Mouse (Mus musculus) retina, adult 2 months (tissue): Measurements from ENCODE around the gene Erbb3.
"Not testable (repeated sequence)": the region's sequence is repeated elsewhere in the genome, so short reads cannot be mapped to it uniquely, and the experiment has no call there.

ENCODE experiments used
- DNase-seq: peaks from one replicate; pipeline ENCODE4 v3.0.0-alpha.2; 2012; ENCODE audit warnings: low read depth, low spot score

Erbb3 gene

DNA sequence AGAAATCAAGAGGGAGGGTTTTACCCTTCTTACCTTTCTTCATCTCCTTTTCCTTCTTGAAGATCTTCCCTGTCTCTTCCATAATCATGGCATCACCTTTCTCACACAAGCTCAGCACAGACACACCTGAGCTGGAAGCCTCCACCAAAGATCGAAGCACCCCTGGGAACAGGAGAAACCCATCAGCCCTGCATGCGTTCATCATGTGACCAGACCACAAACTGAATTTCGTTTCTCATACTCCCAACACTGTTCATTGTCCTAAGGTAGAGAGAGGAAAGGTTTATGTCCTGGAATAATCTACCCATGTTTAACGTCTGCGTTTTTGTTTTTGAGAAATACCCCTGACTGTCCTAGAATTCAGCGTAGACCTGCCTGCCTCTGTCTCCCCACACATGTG is 25.9 kb downstream of the Erbb3 start:
- no peak for DNase-seq

DNA sequence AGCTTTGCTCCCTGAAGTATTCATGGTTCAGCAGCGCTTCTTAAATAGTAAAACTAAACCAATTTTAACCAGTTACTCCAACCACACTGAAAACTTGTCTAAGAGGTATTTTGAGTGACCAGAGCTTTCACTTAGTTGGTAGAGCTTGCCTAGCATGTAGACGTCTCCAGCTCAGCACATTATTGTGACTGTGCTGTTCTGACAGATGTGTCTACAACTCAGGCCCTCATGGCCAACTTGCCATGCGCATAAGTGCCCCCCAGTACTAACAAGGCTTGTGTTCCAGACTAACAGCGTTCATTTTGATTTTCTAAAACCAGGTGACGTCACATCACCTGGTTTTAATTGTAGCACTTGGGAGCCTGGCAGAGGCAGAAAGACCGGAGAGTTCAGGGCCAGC is 32.5 kb downstream of the Erbb3 start:
- DNase-seq = no peak

DNA sequence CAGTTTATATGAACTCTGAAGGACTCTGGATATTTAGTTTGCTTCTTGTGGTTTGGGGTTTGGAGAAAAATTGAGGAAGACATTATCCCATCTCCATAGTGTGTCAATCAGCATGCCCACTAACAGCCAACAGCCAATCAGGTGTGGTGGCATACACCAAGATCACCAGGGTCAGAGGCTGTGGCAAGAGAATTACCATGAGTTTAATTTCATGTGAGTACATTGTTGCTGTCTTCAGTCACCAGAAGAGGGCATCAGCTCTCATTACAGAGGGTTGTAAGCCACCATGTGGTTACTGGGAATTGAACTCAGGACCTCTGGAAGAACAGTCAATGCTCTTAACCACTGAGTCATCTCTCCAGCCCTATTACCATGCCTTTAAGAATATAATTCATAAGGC is 33.2 kb downstream of the Erbb3 start:
- DNase-seq = no peak

- not testable (repeated sequence) for DNase-seq
These were observed 33.9 kb downstream of the Erbb3 start for GRCm38 (mm10) chr10:128555567-128555966.

GRCm38 (mm10) chr10:128550144-128550823 is 39.2 kb downstream of the Erbb3 start:
- not testable (repeated sequence) for DNase-seq

DNA sequence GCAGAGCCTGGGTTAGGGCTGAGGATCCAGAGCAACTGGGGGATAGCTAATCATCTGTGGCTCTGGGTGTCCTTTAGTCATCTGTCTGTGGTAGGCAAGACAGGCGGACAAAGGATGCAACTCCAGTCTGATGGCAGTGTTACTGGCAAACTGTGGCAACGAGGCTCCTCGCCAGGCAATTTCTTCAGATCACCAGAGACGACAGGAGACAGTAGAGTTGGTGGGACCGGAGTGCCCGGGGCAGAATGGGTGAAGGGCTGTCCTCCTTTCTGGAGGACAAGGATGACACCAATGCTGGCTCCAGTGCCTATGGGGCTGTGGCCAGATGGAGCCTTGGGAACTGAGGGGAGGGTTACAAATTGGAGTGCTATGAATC is 39.8 kb downstream of the Erbb3 start:
- not testable (repeated sequence) for DNase-seq

DNA sequence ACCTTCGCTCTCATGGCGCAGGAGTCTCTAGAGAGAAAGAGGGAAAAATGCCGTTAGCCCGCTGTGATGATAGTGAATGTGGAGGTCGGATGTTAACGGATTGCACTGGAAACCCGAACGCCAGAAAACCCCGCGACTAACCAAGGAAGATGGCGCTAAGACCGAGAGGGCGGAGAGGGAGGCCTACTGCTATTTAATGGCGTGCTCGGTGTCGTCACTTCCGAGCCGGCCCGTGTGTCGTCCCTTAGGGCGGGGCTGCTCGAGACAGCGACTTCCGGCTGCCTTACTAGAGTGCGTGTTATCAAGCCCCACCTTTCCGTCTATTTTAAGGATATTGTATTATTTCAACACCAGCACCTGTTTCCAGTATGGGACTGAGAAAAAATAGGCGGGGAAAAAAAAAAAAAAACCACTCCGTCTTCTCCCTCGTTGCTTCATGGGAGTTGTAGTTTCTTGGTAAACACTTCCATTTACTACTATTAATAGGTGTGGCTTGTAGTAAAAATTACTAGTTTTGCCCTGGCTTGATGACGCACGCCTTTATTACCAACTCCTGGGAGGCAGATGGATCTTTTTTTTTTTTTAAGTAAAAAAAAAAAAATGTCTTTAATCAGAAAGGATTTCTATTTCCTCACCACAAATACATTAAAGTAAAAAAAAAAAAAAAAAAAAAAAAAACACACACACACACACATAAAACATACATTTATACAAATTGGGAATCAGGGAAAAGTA is 40.3 kb downstream of the Erbb3 start, which contains the start of gene Rpl41:
TSS of gene Rpl41 (minus strand) at position 359 of the 735 bp plus-strand sequence.
- DNase-seq = peak; percentile 93

- not testable (repeated sequence) for DNase-seq
These were observed 41.2 kb downstream of the Erbb3 start for GRCm38 (mm10) chr10:128548051-128548791.

GRCm38 (mm10) chr10:128547361-128548032 is 42.0 kb downstream of the Erbb3 start, which contains the start of gene Zc3h10:
Gene Zc3h10 (minus strand): TSS chr10:128547774.
- DNase-seq = peak; percentile 94

GRCm38 (mm10) chr10:128546787-128547186 is 42.7 kb downstream of the Erbb3 start:
- DNase-seq = no peak

DNA sequence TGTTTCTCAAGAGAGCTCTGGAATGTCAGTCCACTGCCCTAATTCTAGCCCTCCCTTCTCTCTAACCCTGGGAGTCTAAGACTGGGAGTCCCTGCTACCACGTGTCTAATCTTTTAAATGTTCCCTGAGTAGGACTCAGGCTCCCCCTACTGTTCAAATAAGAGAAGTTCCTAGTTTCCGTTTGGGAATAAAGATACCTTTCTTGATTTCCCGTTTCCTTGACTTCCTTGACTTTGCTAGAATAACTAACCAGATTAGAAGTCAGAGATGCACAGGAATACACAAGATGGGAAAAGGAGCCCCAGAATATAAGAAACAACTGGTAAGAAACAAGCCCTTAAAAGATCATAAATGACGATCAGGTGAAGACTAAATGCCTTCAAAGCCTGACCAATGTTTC is 43.1 kb downstream of the Erbb3 start:
- peak; percentile 60 for DNase-seq

DNA sequence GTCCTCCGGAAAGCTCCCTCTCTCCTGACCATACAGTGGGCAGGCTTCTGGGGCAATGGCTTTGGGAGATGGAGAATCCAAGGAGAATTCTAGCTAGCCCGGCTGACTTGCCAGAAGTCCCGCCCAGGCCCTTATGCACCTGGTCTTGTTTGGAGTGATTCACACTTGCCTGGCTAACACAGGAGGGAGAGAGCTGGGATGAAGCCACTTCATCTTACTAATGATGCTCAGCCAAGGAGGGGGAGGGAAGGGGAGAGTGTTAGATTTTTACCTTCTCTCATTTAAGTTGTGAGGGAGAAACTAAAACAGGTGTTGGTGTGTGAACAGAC is 43.9 kb downstream of the Erbb3 start:
- DNase-seq = no peak

GRCm38 (mm10) chr10:128544674-128545569 is 44.5 kb downstream of the Erbb3 start:
- no peak for DNase-seq

- no peak for DNase-seq
These were observed 45.2 kb downstream of the Erbb3 start for GRCm38 (mm10) chr10:128544151-128544657.

DNA sequence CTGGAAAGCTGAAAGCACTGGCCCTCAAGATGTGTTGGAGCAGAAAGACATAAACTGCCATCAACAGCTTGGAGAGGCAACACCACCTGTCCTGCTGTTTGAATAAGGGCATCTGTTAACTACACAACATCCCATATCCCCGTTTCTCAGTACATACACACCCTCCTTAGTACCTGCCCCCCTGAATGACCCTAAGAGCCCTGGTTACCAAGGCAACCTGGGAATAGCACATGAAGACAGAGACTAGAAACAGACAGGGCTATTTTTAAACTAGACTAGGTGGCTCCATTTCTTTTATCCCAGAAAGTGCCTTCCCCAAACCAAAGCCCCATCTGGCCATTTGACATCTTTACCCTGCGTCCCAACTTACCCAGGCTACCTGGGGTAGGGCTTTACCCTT is 46.4 kb downstream of the Erbb3 start:
- DNase-seq = no peak

GRCm38 (mm10) chr10:128538340-128538870 is 51.0 kb downstream of the Erbb3 start:
- DNase-seq = no peak

GRCm38 (mm10) chr10:128536266-128536940 is 53.0 kb downstream of the Erbb3 start:
- peak; percentile 80 for DNase-seq

GRCm38 (mm10) chr10:128535624-128536265 is 53.7 kb downstream of the Erbb3 start:
- DNase-seq = no peak

GRCm38 (mm10) chr10:128535206-128535605 is 54.2 kb downstream of the Erbb3 start:
- DNase-seq = no peak
